20 mouse cellular contexts compared by ENCODE assay signal in the genomic region with DNA sequence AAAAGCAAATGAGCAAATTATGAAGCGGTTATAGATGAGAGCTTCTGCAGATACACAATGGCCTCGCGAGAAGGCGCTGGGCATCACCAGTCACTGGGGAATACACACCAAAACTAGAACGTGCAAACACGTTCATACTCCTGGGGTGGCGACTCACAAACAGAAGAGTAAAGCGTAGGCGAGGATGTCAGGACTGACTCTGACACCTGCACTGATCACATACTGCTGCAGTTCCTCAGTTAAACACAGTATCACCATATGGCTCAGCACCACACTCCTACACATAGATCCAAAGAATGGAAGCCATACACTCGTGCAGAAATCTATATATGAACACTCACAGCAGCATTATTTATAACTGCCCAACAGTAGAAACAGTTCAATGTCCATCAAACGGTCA. TPM values are rescaled to one million over a fixed set of nuclear protein-coding genes. Genes with fewer than 3 reads are reported as not detected.
DNase-seq lines count a peak whose midpoint lies in the region; ATAC-seq and TF ChIP-seq lines count a peak whose summit lies in the region.
"Had no signal": no experiment of that assay in that cellular context is flagged by ENCODE, and none has a peak within 500 bp of the region (broad histone marks: within the 10 kb centered on the region; RNA-seq: fewer than 3 reads in every experiment).

No protein-coding gene starts in this region.

- no peak for TF ChIP-seq EP300 in CH12.LX (IDR thresholded peaks at IDR 0.05; ENCODE audit: low read length)
- TF ChIP-seq EP300 in lung, postnatal 0 days (IDR thresholded peaks at IDR 0.05): no peak

- no peaks in the 10 kb centered on the region for H3K9me3 ChIP-seq in hindbrain, embryonic 15.5 days
- no peaks in the 10 kb centered on the region for H3K9me3 ChIP-seq in hindbrain, embryonic 12.5 days (replicated peaks)
- no peaks in the 10 kb centered on the region for H3K9me3 ChIP-seq in midbrain, embryonic 13.5 days
- H3K9me3 ChIP-seq in midbrain, embryonic 16.5 days (replicated peaks; ENCODE audit: control insufficient read depth, low read length, poor library complexity, severe bottlenecking): no peaks in the 10 kb centered on the region
- H3K9me3 ChIP-seq in CH12.LX (replicated peaks; ENCODE audit: low read length): no peaks in the 10 kb centered on the region
- no peaks in the 10 kb centered on the region for H3K9me3 ChIP-seq in lung, postnatal 0 days (ENCODE audit: low read length)
- H3K9me3 ChIP-seq: embryonic facial prominence, embryonic 10.5 days; forebrain, embryonic 15.5 days; heart, embryonic 15.5 days; kidney, embryonic 15.5 days; limb, embryonic 13.5 days; liver, embryonic 12.5 days; megakaryocyte, embryonic 14.5 days had no signal

- no peak overlapping the region for H3K4me3 ChIP-seq in hindbrain, embryonic 15.5 days
- H3K4me3 ChIP-seq in hindbrain, embryonic 12.5 days: no peak overlapping the region
- H3K4me3 ChIP-seq in midbrain, embryonic 13.5 days (replicated peaks): no peak overlapping the region
- H3K4me3 ChIP-seq in midbrain, embryonic 16.5 days (ENCODE audit: low read depth, low read length): no peak overlapping the region
- H3K4me3 ChIP-seq in CH12.LX (replicated peaks in 1 of 3; ENCODE audit: low read depth in 2 of 3, low read length in 2 of 3, poor library complexity in 1 of 3): peak overlapping the region in 1 of 3 experiments; percentile 9
- no peak overlapping the region for H3K4me3 ChIP-seq in macrophage (ENCODE audit: inconsistent target)
- H3K4me3 ChIP-seq in lung, postnatal 0 days (ENCODE audit: low read depth, low read length): no peak overlapping the region
- H3K4me3 ChIP-seq: embryonic facial prominence, embryonic 10.5 days; forebrain, embryonic 15.5 days; heart, embryonic 15.5 days; kidney, embryonic 15.5 days; limb, embryonic 13.5 days; liver, embryonic 12.5 days had no signal

- H3K79me2 ChIP-seq in CH12.LX (replicated peaks; ENCODE audit: control insufficient read depth, extremely low read depth, insufficient read depth, poor library complexity, severe bottlenecking) (peaks cover 5% of the 10 kb centered on the region), macrophage (ENCODE audit: inconsistent target) (peaks cover 92% of the 10 kb centered on the region)

- in situ Hi-C loops in CH12.LX (cut with MboI; ENCODE audit: low pct_ligation_motif_present, low pct_unique_long_range_greater_than_20kb, low sequenced_read_pairs): no loop called here

- DNase-seq in CH12.LX (ENCODE audit: extremely low read depth): peak; percentile 42
- no peak for DNase-seq in lung, postnatal 0 days (ENCODE audit: low spot score)
- DNase-seq: cerebellum, adult 9-11 months; kidney, adult 11 months; kidney, postnatal 36 days; lung, adult 2 months; thymus, postnatal 25 days had no signal

- TF ChIP-seq POLR2A in CH12.LX (IDR thresholded peaks at IDR 0.05; ENCODE audit: low read depth, low read length): no peak

- peaks cover 37% of the 10 kb centered on the region for H3K4me1 ChIP-seq in hindbrain, embryonic 15.5 days (replicated peaks)
- H3K4me1 ChIP-seq in hindbrain, embryonic 12.5 days: peaks cover 20% of the 10 kb centered on the region
- H3K4me1 ChIP-seq in midbrain, embryonic 13.5 days (replicated peaks): peaks cover 40% of the 10 kb centered on the region
- peaks cover 29% of the 10 kb centered on the region for H3K4me1 ChIP-seq in midbrain, embryonic 16.5 days (ENCODE audit: control insufficient read depth, insufficient read depth, low read length)
- peaks cover 6 to 65% of the 10 kb centered on the region in 2 experiments for H3K4me1 ChIP-seq in CH12.LX (ENCODE audit: control insufficient read depth in 1 of 2, insufficient read depth in 2 of 2)
- 0 out of 2 replicates have a peak, but pooled peaks cover 3% of the 10 kb centered on the region for H3K4me1 ChIP-seq in lung, postnatal 0 days (ENCODE audit: insufficient read depth, low read depth, low read length)

- no peaks in the 10 kb centered on the region for H3K27me3 ChIP-seq in hindbrain, embryonic 15.5 days
- H3K27me3 ChIP-seq in hindbrain, embryonic 12.5 days: no peaks in the 10 kb centered on the region
- H3K27me3 ChIP-seq in midbrain, embryonic 13.5 days: no peaks in the 10 kb centered on the region
- H3K27me3 ChIP-seq in midbrain, embryonic 16.5 days (ENCODE audit: control insufficient read depth, insufficient read depth, low read depth, low read length): no peaks in the 10 kb centered on the region
- no peaks in the 10 kb centered on the region for H3K27me3 ChIP-seq in CH12.LX (replicated peaks)
- H3K27me3 ChIP-seq in lung, postnatal 0 days (replicated peaks; ENCODE audit: insufficient read depth, low read length): no peaks in the 10 kb centered on the region
- H3K27me3 ChIP-seq: forebrain, embryonic 15.5 days; heart, embryonic 15.5 days; kidney, embryonic 15.5 days; limb, embryonic 13.5 days; liver, embryonic 12.5 days; megakaryocyte, embryonic 14.5 days had no signal

- 84% methylated on average over 11 of the region's 11 CpGs for WGBS in hindbrain, embryonic 15.5 days
- 89% methylated on average over 11 of the region's 11 CpGs for WGBS in hindbrain, embryonic 12.5 days
- 88% methylated on average over 11 of the region's 11 CpGs for whole genome bisulfite sequencing in midbrain, embryonic 13.5 days
- 87% methylated on average over 11 of the region's 11 CpGs for WGBS in midbrain, embryonic 16.5 days
- 93% methylated on average over 11 of the region's 11 CpGs for WGBS in macrophage (ENCODE audit: missing documents)
- WGBS in lung, postnatal 0 days: 92% methylated on average over 11 of the region's 11 CpGs

- dilution Hi-C loops in CH12.LX (cut with MboI; ENCODE audit: extremely low pct_ligation_motif_present, extremely low pct_unique_long_range_greater_than_20kb, low sequenced_read_pairs): no loop called here

- H3K27ac ChIP-seq in hindbrain, embryonic 15.5 days (replicated peaks): 0 out of 2 replicates have a peak overlapping the region, but pooled peaks have one; percentile 22
- no peak overlapping the region for H3K27ac ChIP-seq in hindbrain, embryonic 12.5 days
- H3K27ac ChIP-seq in midbrain, embryonic 13.5 days: peak overlapping the region; percentile 56; the same call in 1 of the 2 replicates
- no peak overlapping the region for H3K27ac ChIP-seq in midbrain, embryonic 16.5 days (ENCODE audit: low read length)
- H3K27ac ChIP-seq in CH12.LX (ENCODE audit: insufficient read depth, low read depth): peak overlapping the region; percentile 20; the same call in 1 of the 2 replicates
- H3K27ac ChIP-seq in macrophage: 0 out of 2 replicates have a peak overlapping the region, but pooled peaks have one; percentile 7
- no peak overlapping the region for H3K27ac ChIP-seq in lung, postnatal 0 days (ENCODE audit: low read length)
- H3K27ac ChIP-seq: embryonic facial prominence, embryonic 10.5 days; heart, embryonic 15.5 days; kidney, embryonic 15.5 days; limb, embryonic 13.5 days had no signal

- TF ChIP-seq RAD21 in CH12.LX (IDR thresholded peaks at IDR 0.05; ENCODE audit: low read depth, low read length): no peak

- no peak overlapping the region for H3K9ac ChIP-seq in hindbrain, embryonic 15.5 days
- H3K9ac ChIP-seq in hindbrain, embryonic 12.5 days: no peak overlapping the region
- no peak overlapping the region for H3K9ac ChIP-seq in midbrain, embryonic 13.5 days (replicated peaks)
- H3K9ac ChIP-seq in midbrain, embryonic 16.5 days (ENCODE audit: low read depth, low read length): no peak overlapping the region
- no peak overlapping the region for H3K9ac ChIP-seq in CH12.LX (ENCODE audit: insufficient read depth, low read depth)
- H3K9ac ChIP-seq in lung, postnatal 0 days (replicated peaks; ENCODE audit: low read depth): no peak overlapping the region
- H3K9ac ChIP-seq: forebrain, embryonic 15.5 days; heart, embryonic 15.5 days; kidney, embryonic 15.5 days; limb, embryonic 13.5 days; liver, embryonic 12.5 days had no signal

- H3K36me3 ChIP-seq in hindbrain, embryonic 15.5 days: no peaks in the 10 kb centered on the region
- 0 out of 2 replicates have a peak, but pooled peaks cover 1% of the 10 kb centered on the region for H3K36me3 ChIP-seq in hindbrain, embryonic 12.5 days
- peaks cover 4% of the 10 kb centered on the region for H3K36me3 ChIP-seq in midbrain, embryonic 13.5 days
- H3K36me3 ChIP-seq in midbrain, embryonic 16.5 days (ENCODE audit: control insufficient read depth, insufficient read depth, low read length): no peaks in the 10 kb centered on the region
- H3K36me3 ChIP-seq in CH12.LX (replicated peaks in 1 of 2; ENCODE audit: control insufficient read depth in 1 of 2, insufficient read depth in 1 of 2, low read length in 1 of 2) (peaks cover 0 to 25% of the 10 kb centered on the region in 2 experiments), macrophage (ENCODE audit: inconsistent target) (no peaks in the 10 kb centered on the region)
- H3K36me3 ChIP-seq in lung, postnatal 0 days (ENCODE audit: insufficient read depth, low read length): no peaks in the 10 kb centered on the region
- H3K36me3 ChIP-seq: forebrain, embryonic 15.5 days; heart, embryonic 15.5 days; kidney, embryonic 15.5 days; limb, embryonic 13.5 days had no signal

- no peak for ATAC-seq in hindbrain, embryonic 15.5 days (ENCODE audit: low FRiP score, low read depth)
- no peak for ATAC-seq in hindbrain, embryonic 12.5 days (ENCODE audit: low FRiP score)
- ATAC-seq in midbrain, embryonic 13.5 days: no peak
- ATAC-seq in midbrain, embryonic 16.5 days: no peak
- no peak for ATAC-seq in lung, postnatal 0 days
- ATAC-seq: activated CD4-positive, CD25-positive, alpha-beta regulatory T cell, adult 4 months had no signal

- H3K4me2 ChIP-seq in hindbrain, embryonic 15.5 days: no peak overlapping the region
- no peak overlapping the region for H3K4me2 ChIP-seq in hindbrain, embryonic 12.5 days (replicated peaks)
- no peak overlapping the region for H3K4me2 ChIP-seq in midbrain, embryonic 13.5 days (replicated peaks)
- H3K4me2 ChIP-seq in midbrain, embryonic 16.5 days (ENCODE audit: low read length): no peak overlapping the region
- H3K4me2 ChIP-seq in CH12.LX (ENCODE audit: insufficient read depth, low read depth, poor library complexity, severe bottlenecking): no peak overlapping the region
- no peak overlapping the region for H3K4me2 ChIP-seq in lung, postnatal 0 days (replicated peaks; ENCODE audit: low read depth, low read length)
- H3K4me2 ChIP-seq: forebrain, embryonic 15.5 days; heart, embryonic 15.5 days; kidney, embryonic 15.5 days; limb, embryonic 13.5 days had no signal

- TF ChIP-seq CTCF in CH12.LX (conservative IDR thresholded peaks at IDR 0.05 in 1 of 2, IDR thresholded peaks at IDR 0.05 in 1 of 2; ENCODE audit: low read depth in 2 of 2, low read length in 2 of 2): no peak
- TF ChIP-seq CTCF in lung, postnatal 0 days (IDR thresholded peaks at IDR 0.05): no peak

RNA-seq across cellular contexts. Expression of gene Atp2c1, which starts 43.2 kb away (rescaled TPM):
- polyA plus RNA-seq in hindbrain, embryonic 15.5 days (2015; fragmentation: Nextera tagmentation; extraction: Ambion mirVana): 98.8 and 101 TPM in 2 replicates
- 94.4 and 99.3 TPM in 2 replicates for polyA plus RNA-seq in hindbrain, embryonic 12.5 days (2016; fragmentation: Nextera tagmentation; extraction: Ambion mirVana)
- polyA plus RNA-seq in midbrain, embryonic 13.5 days (2015; fragmentation: Nextera tagmentation; extraction: Ambion mirVana): 85.8 and 89.0 TPM in 2 replicates
- polyA plus RNA-seq in midbrain, embryonic 16.5 days (2015; fragmentation: Nextera tagmentation; extraction: Ambion mirVana): 108 and 136 TPM in 2 replicates
- 45.8 and 53.1 TPM in 2 replicates for total RNA-seq in CH12.LX (2012; rRNA removed)
- total RNA-seq in CH12.LX (2014; rRNA removed): 51.7 and 62.6 TPM in 2 replicates
- 60.0 and 60.7 TPM in 2 replicates for polyA plus RNA-seq in CH12.LX (2012; ENCODE audit: insufficient read length, low read depth)
- 100 to 1,000 TPM; 136 to 319 (median 185) TPM for total RNA-seq in macrophage (2018; cell fraction: chromatin; rRNA removed)
- total RNA-seq in macrophage (2018; cell fraction: cytosol; rRNA removed): 10 to 100 TPM; 47.2 to 76.4 (median 64.0) TPM
- total RNA-seq in macrophage (2018; cell fraction: nucleus; rRNA removed): 100 to 1,000 TPM in 25 of 26 experiments, 10 to 100 TPM in 1; 90.4 to 151 (median 122) TPM
- 36.1 to 58.6 TPM (median 52.3 TPM) in 3 replicates for polyA plus RNA-seq in macrophage (2018)
- 47.8 and 52.6 TPM in 2 replicates for polyA plus RNA-seq in lung, postnatal 0 days (2015; fragmentation: Nextera tagmentation; extraction: Ambion mirVana)

Comparison
In these comparisons a context has a peak if more than half of its experiments do, and no peak if none do; other contexts are left out.
1. H3K27ac ChIP-seq: peak in hindbrain, embryonic 15.5 days (single experiment), midbrain, embryonic 13.5 days (single experiment), CH12.LX (single experiment) and macrophage (single experiment); none in hindbrain, embryonic 12.5 days (single experiment), midbrain, embryonic 16.5 days (single experiment) and lung, postnatal 0 days (single experiment).